Mouse (Mus musculus) inflammation-experienced regulatory T-cells, adult 6 months (primary cell): ENCODE data around the gene Syt17. TPM values are rescaled to one million over a fixed set of nuclear protein-coding genes. Genes with fewer than 3 reads are reported as not detected.

Source experiments
- ATAC-seq: one replicate; pipeline ENCODE4 v1.8.0; 2017
- polyA plus RNA-seq, 3 experiments: library from polyadenylated mRNA; unstranded; fragments of 100-300 nt; shearing (Covaris generic); gene quantifications; one replicate each; pipeline ENCODE4 v1.2.1; 2017

The Syt17 gene
- polyA plus RNA-seq, 3 experiments from 2014 or later: 0.21 TPM; not detected in 2

GRCm38 (mm10) chr7:118376590-118376989 is 71.4 kb downstream of the Syt17 start:
- ATAC-seq: no peak

GRCm38 (mm10) chr7:118375341-118375740 is 72.7 kb downstream of the Syt17 start:
- no peak for ATAC-seq

DNA sequence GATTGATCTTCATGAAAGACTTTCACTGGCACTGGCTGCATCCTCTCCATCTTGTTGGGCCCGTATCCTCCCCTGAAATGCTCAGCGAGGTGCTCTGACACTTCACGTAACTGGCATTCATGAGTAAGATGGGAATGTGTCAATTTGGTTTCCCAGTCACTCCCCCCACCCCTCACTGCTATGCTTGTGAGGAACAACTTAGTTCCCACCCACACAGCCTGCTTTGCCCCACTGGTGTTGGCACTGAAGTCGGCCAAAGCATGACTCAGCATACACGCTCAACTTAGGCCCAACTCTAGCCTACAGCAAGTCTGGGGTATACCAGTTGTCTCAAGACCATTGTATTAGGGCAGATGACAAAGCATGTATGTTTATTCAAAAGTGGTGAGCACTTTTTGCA is 76.7 kb downstream of the Syt17 start:
- ATAC-seq: no peak

DNA sequence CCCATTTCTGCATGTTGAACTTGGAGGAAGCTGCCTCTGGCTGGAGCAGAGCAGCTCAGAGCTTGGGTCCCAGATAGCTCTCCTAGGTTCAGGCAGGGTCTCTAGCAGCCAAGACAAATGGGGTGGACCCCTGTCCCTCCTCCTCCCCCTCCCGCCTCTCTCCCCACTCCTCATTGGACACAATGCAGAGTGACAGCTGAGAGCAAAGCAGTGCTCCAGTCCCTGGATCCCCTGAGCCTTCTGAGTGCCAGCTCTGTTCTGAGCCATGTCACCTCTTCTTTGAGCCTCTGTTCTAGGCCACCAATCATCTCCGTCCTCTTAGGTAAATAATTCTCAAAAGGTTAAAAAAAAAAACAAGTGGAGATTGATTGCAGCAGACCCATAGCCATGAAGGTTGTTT is 78.3 kb downstream of the Syt17 start:
- no peak for ATAC-seq

- no peak for ATAC-seq
Observed at GRCm38 (mm10) chr7:118365902-118366301, 82.1 kb downstream of the Syt17 start.

DNA sequence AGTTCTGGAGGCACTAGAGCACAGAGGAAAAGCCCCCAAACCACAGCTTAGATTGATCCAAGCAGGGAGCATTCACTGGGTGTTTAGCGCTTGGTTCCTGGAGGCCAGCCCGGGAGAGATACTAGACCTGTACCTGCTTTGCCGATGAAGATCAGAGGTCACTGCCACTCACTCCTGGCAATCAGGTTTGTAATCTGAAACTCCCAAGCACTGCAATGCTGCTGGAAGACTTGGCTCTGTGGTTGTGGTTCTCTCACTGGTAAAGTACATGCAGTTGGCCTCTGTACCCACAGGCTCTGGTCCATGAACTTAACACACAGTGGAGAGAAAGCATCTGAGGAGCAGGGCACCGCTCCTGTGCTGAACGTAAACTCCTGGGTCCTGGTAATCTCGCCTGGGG is 82.8 kb downstream of the Syt17 start:
- no peak for ATAC-seq

DNA sequence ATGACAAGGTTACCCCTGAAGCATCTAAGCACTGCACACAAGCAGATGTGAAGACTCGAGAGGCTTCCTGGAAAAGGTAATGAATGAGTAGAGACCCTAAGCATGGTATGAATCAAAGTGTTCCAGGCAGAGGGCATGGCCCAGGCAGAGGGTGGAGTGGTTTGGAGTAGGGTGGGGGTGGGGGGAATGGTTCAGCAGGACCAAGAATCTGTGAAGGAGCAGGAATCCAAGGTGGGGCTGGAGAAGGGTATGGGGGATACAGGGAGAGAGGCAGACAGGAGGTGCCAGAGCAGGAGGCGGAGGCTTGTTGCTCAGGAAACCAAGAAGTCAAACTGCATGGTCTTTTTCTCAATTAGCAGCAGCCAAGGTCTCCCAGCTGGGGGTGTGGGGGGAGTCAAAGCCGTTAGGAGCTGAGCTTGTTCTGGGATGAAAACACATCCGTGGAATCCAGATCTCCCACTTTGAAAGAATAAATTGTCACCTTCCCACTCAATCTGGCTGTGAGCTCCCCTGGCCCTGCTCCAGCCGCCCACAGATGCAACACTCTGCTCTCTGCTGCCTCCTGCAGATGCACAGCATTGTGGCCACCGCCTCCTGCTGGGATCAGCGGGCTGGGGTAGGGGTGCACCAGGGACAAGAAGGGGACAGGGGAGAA is 83.5 kb downstream of the Syt17 start:
- no peak for ATAC-seq

GRCm38 (mm10) chr7:118363587-118364233 is 84.3 kb downstream of the Syt17 start:
- no peak for ATAC-seq

DNA sequence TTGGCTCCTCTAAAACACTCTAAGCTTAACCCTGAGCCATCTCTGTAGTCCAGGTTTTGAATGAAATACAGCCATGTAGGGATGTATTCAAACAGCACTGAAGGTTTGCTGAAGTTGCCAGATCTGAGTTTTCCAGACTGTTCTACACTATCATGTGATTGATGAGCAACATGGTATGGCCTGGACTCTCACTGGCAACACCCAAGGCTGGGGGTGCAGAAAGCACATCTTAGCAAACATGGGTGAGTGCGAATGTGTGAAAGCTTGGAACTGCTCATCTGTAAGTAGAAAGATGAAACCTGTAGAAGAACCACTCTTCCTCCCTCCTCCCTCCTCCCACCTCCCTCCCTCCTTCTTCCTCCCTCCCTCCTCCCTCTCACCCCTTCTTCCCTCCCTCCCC is 85.1 kb downstream of the Syt17 start:
- ATAC-seq: no peak

DNA sequence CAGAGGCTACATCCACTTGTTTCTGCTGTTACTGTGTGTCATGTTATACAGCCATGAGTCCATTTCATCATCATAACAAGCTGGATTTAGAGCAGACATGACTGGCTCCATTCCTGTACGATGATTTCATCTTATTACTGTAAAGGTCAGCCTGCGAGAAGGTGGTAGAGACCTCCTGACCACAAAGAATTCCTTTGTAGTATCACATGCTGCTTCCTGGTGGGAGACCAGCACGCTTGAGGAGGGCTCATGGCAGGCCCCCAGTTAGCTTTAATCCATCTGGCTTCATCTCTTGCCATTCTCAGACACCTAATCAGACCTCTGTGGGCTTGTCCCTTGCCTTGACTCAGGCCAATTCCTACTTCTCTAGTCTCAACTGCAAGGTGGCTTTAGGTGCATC is 85.8 kb downstream of the Syt17 start:
- no peak for ATAC-seq

DNA sequence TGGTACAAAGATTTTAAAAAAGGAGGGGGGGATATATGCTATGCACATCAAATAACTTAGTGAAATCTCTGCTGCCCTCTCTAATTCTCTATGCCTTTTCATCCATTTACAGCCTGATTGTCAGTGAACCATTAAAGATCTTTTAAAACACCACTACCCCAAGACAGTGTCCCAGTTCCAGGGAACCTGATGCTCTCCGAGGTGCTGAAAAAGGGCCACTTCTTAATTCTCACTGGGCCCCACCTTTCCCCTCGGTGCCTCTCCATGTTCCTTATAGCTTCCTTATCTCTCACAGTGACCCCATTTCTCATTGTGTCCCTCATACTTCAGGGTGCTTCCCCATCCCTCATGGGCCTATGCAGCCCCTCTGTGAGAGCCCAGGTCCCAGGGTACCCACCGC is 89.0 kb downstream of the Syt17 start:
- no peak for ATAC-seq

- ATAC-seq: peak; percentile 58
Observed at GRCm38 (mm10) chr7:118356410-118357005, 91.5 kb downstream of the Syt17 start.

- ATAC-seq: no peak
Observed at GRCm38 (mm10) chr7:118350840-118351239, 97.2 kb downstream of the Syt17 start.

- no peak for ATAC-seq
Observed at GRCm38 (mm10) chr7:118346943-118347342, 101.1 kb downstream of the Syt17 start.

- ATAC-seq: no peak
Observed at GRCm38 (mm10) chr7:118346432-118346831, 101.6 kb downstream of the Syt17 start.

DNA sequence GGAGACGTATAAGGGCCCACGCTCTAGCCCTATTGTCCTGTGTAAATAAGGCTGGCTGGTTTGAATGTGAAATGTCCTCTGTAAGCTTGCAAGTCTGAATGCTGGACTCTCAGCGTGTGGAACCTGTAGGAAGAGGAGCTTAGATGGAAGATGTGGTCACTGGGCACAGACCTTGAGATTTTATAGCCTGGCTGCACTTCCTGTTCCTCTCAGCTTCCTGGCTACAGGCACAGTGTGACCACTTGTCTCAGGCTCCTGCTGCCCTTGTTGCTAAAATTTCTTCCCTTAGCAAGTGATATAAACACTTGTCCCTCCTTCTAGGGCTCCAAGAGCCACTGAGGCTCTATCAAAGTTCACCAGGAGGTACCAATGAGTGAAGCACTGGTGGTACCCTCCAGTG is 102.6 kb downstream of the Syt17 start:
- no peak for ATAC-seq

DNA sequence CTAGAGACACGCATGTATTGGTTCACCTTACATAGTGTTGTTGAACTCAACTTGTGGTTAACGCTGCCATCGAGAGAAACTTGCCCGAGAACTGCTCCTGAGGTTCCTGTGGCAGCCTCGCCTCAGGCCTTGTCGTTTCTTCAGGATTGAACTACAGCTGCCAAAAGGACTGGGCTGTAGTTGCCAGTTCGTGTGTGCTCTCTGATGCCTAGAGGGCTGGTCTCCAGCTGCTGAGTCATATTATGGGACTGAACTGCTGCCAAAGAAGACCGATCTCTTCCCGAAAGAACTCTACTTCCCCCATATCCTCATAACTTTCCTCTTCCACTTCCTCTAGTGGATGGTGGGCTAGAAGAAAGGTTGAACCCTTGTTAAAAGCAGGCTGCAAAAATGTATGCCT is 103.3 kb downstream of the Syt17 start:
- ATAC-seq: no peak

Other genes starting within 250 kb of the Syt17 start
- 10 to 100 TPM; 19.5 to 33.9 (median 33.0) TPM for gene Smg1, start 204.6 kb downstream of the Syt17 start, polyA plus RNA-seq
- gene Itpripl2, start 43.8 kb upstream of the Syt17 start, polyA plus RNA-seq: 1 to 10 TPM in 1 of 3 experiments, under 1 TPM in 2; 0.46 to 1.1 (median 0.68) TPM
- 10 to 100 TPM in 2 of 3 experiments, 1 to 10 TPM in 1; 9.3 to 17.3 (median 11.1) TPM for gene Coq7, start 85.1 kb upstream of the Syt17 start, polyA plus RNA-seq
- not detected for gene Tmc7, start 136.5 kb upstream of the Syt17 start, polyA plus RNA-seq
- not detected for gene Tmc5, start 149.1 kb upstream of the Syt17 start, polyA plus RNA-seq